Mouse (Mus musculus): ENCODE measurements around the gene Glrx5. TPM values are rescaled to one million over a fixed set of nuclear protein-coding genes. Genes with fewer than 3 reads are reported as not detected.

Gene Glrx5
- total and polyA plus RNA-seq, 3 experiments: 108 to 291 TPM; not detected in 1

GRCm38 (mm10) chr12:105022141-105022540 lies 10.3 kb upstream of the Glrx5 start:
- no peak overlapping the region for H3K9ac ChIP-seq (ENCODE audit: control insufficient read depth, low read depth, low read length, poor library complexity, severe bottlenecking)
- H3K36me3 ChIP-seq (ENCODE audit: control insufficient read depth in 1 of 2, insufficient read depth in 2 of 2, low read length in 2 of 2): peaks cover 0 to 22% of the 10 kb centered on the region in 2 experiments; a peak in 2 of 4 replicates
- no peaks in the 10 kb centered on the region for H3K27me3 ChIP-seq (ENCODE audit: control insufficient read depth in 1 of 2, insufficient read depth in 2 of 2, low read length in 2 of 2)
- H3K27ac ChIP-seq (ENCODE audit: control insufficient read depth, low read depth, low read length): no peak overlapping the region
- TF ChIP-seq MEF2A (IDR thresholded peaks at IDR 0.05; ENCODE audit: extremely low read depth, insufficient replicate concordance, low read depth, low read length, poor library complexity, severe bottlenecking): no peak
- TF ChIP-seq USF2 (IDR thresholded peaks at IDR 0.05; ENCODE audit: borderline replicate concordance in 1 of 2, insufficient read depth in 1 of 2, low read depth in 1 of 2, low read length in 2 of 2): no peak
- no peak for DNase-seq (ENCODE audit: low read depth, low spot score)
- peaks cover 1% of the 10 kb centered on the region; the same call in 1 of the 2 replicates for H3K79me2 ChIP-seq (ENCODE audit: control insufficient read depth, insufficient read depth, low read length, poor library complexity)
- no peak overlapping the region for H3K4me3 ChIP-seq (ENCODE audit: control insufficient read depth in 1 of 2, insufficient read depth in 1 of 2, low read depth in 2 of 2, low read length in 2 of 2)
- H3K4me1 ChIP-seq (ENCODE audit: control insufficient read depth in 1 of 2, insufficient read depth in 2 of 2, low read length in 2 of 2): peaks cover 5 to 29% of the 10 kb centered on the region in 2 experiments
- H3K9me3 ChIP-seq (replicated peaks; ENCODE audit: insufficient read depth, low read length): no peaks in the 10 kb centered on the region

GRCm38 (mm10) chr12:105022776-105023175 lies 9.7 kb upstream of the Glrx5 start:
- no peak overlapping the region for H3K9ac ChIP-seq (ENCODE audit: control insufficient read depth, low read depth, low read length, poor library complexity, severe bottlenecking)
- no peaks in the 10 kb centered on the region for H3K27me3 ChIP-seq (ENCODE audit: control insufficient read depth in 1 of 2, insufficient read depth in 2 of 2, low read length in 2 of 2)
- TF ChIP-seq ZNF384 (IDR thresholded peaks at IDR 0.05; ENCODE audit: low read depth, low read length) (no peak), E2F4 (IDR thresholded peaks at IDR 0.05; ENCODE audit: borderline replicate concordance, low read depth, low read length) (no peak), ZKSCAN1 (IDR thresholded peaks at IDR 0.05; ENCODE audit: low read depth, low read length) (no peak), SMC3 (IDR thresholded peaks at IDR 0.05; ENCODE audit: low read depth, low read length) (no peak), JUND (IDR thresholded peaks at IDR 0.05; ENCODE audit: low read depth, low read length) (no peak), NRF1 (IDR thresholded peaks at IDR 0.05; ENCODE audit: insufficient read depth, low read depth, low read length, poor library complexity, severe bottlenecking) (no peak), RAD21 (IDR thresholded peaks at IDR 0.05; ENCODE audit: low read depth, low read length) (no peak), SIN3A (IDR thresholded peaks at IDR 0.05; ENCODE audit: low read length) (no peak), GABPA (IDR thresholded peaks at IDR 0.05; ENCODE audit: low read depth, low read length) (no peak), USF2 (IDR thresholded peaks at IDR 0.05; ENCODE audit: borderline replicate concordance in 1 of 2, insufficient read depth in 1 of 2, low read depth in 1 of 2, low read length in 2 of 2) (no peak), RCOR1 (IDR thresholded peaks at IDR 0.05; ENCODE audit: low read depth, low read length) (no peak), TBP (IDR thresholded peaks at IDR 0.05; ENCODE audit: low read depth, low read length) (no peak), MAX (IDR thresholded peaks at IDR 0.05; ENCODE audit: low read length) (no peak), NELFE (IDR thresholded peaks at IDR 0.05; ENCODE audit: low read depth, low read length) (no peak)
- H3K4me1 ChIP-seq (ENCODE audit: control insufficient read depth in 1 of 2, insufficient read depth in 2 of 2, low read length in 2 of 2): peaks cover 5 to 29% of the 10 kb centered on the region in 2 experiments
- H3K4me3 ChIP-seq (ENCODE audit: control insufficient read depth in 1 of 2, insufficient read depth in 1 of 2, low read depth in 2 of 2, low read length in 2 of 2): no peak overlapping the region
- peaks cover 0 to 22% of the 10 kb centered on the region in 2 experiments; a peak in 2 of 4 replicates for H3K36me3 ChIP-seq (ENCODE audit: control insufficient read depth in 1 of 2, insufficient read depth in 2 of 2, low read length in 2 of 2)
- H3K79me2 ChIP-seq (ENCODE audit: control insufficient read depth, insufficient read depth, low read length, poor library complexity): peaks cover 1% of the 10 kb centered on the region; the same call in 1 of the 2 replicates
- H3K27ac ChIP-seq (ENCODE audit: control insufficient read depth, low read depth, low read length): no peak overlapping the region
- no peak for DNase-seq (ENCODE audit: low read depth, low spot score)
- H3K9me3 ChIP-seq (replicated peaks; ENCODE audit: insufficient read depth, low read length): no peaks in the 10 kb centered on the region
